Mouse (Mus musculus): Measurements from ENCODE around the gene Fbh1.

DNA sequence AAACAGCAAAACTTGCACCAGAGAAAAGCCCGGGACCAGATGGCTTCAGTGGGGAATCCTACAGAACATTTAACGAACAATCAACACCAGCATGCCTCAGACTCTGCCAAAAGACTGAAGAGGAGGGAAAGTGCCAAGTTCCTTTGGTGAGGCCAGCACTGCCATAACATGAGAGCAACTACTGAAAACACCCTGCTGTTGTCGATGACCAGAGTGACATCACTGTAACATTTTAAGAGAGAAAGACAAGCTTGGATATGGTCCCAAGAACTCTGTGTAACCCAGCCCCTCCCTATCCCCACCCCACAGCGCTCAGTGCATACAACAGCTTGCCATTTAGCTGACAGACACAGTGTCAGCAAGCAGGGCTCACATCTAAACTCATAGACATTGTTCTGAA, 11.7 kb downstream of the Fbh1 start:
- no peak for TF ChIP-seq MAX (IDR thresholded peaks at IDR 0.05; ENCODE audit: low read depth)
- TF ChIP-seq POLR2A (IDR thresholded peaks at IDR 0.05; ENCODE audit: insufficient read length, low read depth), result no peak
- no peak for TF ChIP-seq TCF12 (IDR thresholded peaks at IDR 0.05; ENCODE audit: insufficient read depth, poor library complexity, severe bottlenecking)
- no peak for TF ChIP-seq USF1 (IDR thresholded peaks at IDR 0.05; ENCODE audit: low read depth)
- TF ChIP-seq MYOG (IDR thresholded peaks at IDR 0.05; ENCODE audit: control insufficient read depth in 1 of 3, insufficient read depth in 1 of 3, insufficient read length in 2 of 3, low read depth in 2 of 3), result no peak
- no peak for TF ChIP-seq E2F4 (IDR thresholded peaks at IDR 0.05; ENCODE audit: insufficient read depth)
- TF ChIP-seq POLR2AphosphoS2 (IDR thresholded peaks at IDR 0.05; ENCODE audit: insufficient read length, low read depth), result no peak
- no peak for TF ChIP-seq TCF3 (IDR thresholded peaks at IDR 0.05; ENCODE audit: insufficient read length, low read depth)
- TF ChIP-seq CEBPB (IDR thresholded peaks at IDR 0.05; ENCODE audit: insufficient read depth, poor library complexity, severe bottlenecking), result no peak
